Mouse (Mus musculus) lung, adult 2 months (tissue): Measurements from ENCODE around the gene Card11.

Experiments used
- CTCF ChIP-seq: fragments of 200-500 bp; IDR thresholded peaks from 2 replicates; pipeline ENCODE4 v1.5.1; 2011; ENCODE audit warnings: mild to moderate bottlenecking, low read length, control low read depth; ENCODE audit not compliant: insufficient read depth
- POLR2A ChIP-seq: fragments of 200-500 bp; IDR thresholded peaks from 2 replicates; pipeline ENCODE4 v1.6.1; 2011; ENCODE audit warnings: low read depth, mild to moderate bottlenecking, control low read depth, low read length, borderline replicate concordance; ENCODE audit errors: extremely low read depth

DNA sequence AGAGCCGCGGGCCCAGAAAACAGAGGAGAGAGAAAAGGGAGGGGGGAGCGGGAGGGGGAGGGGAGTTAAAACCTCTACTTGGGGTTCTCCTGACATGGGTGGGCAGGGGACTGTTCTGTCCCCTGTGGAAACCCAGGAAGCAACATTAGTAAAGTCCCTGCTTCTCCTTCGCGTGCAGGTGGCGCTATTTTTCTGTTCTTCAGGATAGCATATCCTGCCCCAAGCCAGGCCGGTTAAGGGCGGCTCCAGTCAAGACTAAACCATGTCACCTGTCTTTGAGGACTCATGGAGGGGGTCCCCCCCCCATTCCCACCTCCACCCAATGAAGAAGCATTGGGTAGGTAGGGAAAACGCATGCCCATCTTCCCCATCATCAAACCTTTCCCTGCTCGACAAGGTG, 109.3 kb downstream of the Card11 start:
- TF ChIP-seq CTCF (no peak), POLR2A (no peak)
